Mouse (Mus musculus) liver, embryonic 13.5 days (tissue): Measurements from ENCODE around the gene Ccdc171. TPM values are rescaled to one million over a fixed set of nuclear protein-coding genes. Genes with fewer than 3 reads are reported as not detected.
"Not testable (repeated sequence)": the region's sequence is repeated elsewhere in the genome, so short reads cannot be mapped to it uniquely, and the experiment has no call there.

Source experiments
- ATAC-seq: fragments of 200-750 bp; cut with Nextera tagmentation; 2 replicates; pipeline ENCODE4 v1.8.0; 2017; ENCODE audit warnings: low read depth, mild to moderate bottlenecking, moderate number of reproducible peaks, moderate library complexity
- DNase-seq: peaks from one replicate; pipeline ENCODE4 v3.0.0; 2022
- H3K27ac ChIP-seq: fragments of 300-500 bp; sonication (generic); 2 replicates; pipeline ENCODE4 v1.5.1; 2015; ENCODE audit warnings: moderate library complexity, mild to moderate bottlenecking, inconsistent platforms
- H3K27me3 ChIP-seq: fragments of 300-500 bp; sonication (generic); 2 replicates; pipeline ENCODE4 v1.6.1; 2015; ENCODE audit warnings: mild to moderate bottlenecking, inconsistent platforms
- H3K36me3 ChIP-seq: fragments of 300-500 bp; sonication (generic); 2 replicates; pipeline ENCODE4 v1.6.1; 2015; ENCODE audit warnings: mild to moderate bottlenecking, inconsistent platforms
- H3K4me1 ChIP-seq: fragments of 300-500 bp; sonication (generic); replicated peaks from 2 replicates; pipeline ENCODE4 v1.6.1; 2015; ENCODE audit warnings: inconsistent platforms
- H3K4me2 ChIP-seq: fragments of 300-500 bp; sonication (generic); 2 replicates; pipeline ENCODE4 v1.6.1; 2015; ENCODE audit warnings: inconsistent platforms, mild to moderate bottlenecking, moderate library complexity
- H3K4me3 ChIP-seq: fragments of 300-500 bp; sonication (generic); replicated peaks from 2 replicates; pipeline ENCODE4 v1.5.1; 2015; ENCODE audit warnings: mild to moderate bottlenecking, inconsistent platforms
- H3K9ac ChIP-seq: fragments of 300-500 bp; sonication (generic); 2 replicates; pipeline ENCODE4 v1.6.1; 2015; ENCODE audit warnings: mild to moderate bottlenecking, inconsistent platforms
- H3K9me3 ChIP-seq: fragments of 300-500 bp; sonication (generic); replicated peaks from 2 replicates; pipeline ENCODE4 v1.6.1; 2016; ENCODE audit warnings: inconsistent platforms
- WGBS: fragments of 180-500 bp; shearing (Covaris S2); methylation state at CpG from one replicate; pipeline ENCODE4 v1.1.7; 2015; ENCODE audit not compliant: insufficient replicate concordance; 5-methylcytosine and 5-hydroxymethylcytosine counted together
- polyA plus RNA-seq: library from polyadenylated mRNA; unstranded; fragments of >200 nt; fragmentation: Nextera tagmentation; extraction: Ambion mirVana; gene quantifications from 2 replicates; pipeline ENCODE4 v1.2.1, GENCODE M21; 2015

Ccdc171 gene
- polyA plus RNA-seq, 1 experiment from 2014 or later: 1.1 TPM

- H3K4me3 ChIP-seq: no peak overlapping the region
- no peak overlapping the region for H3K4me2 ChIP-seq
- H3K27me3 ChIP-seq: no peaks in the 10 kb centered on the region
- H3K9ac ChIP-seq: no peak overlapping the region
- no peaks in the 10 kb centered on the region for H3K9me3 ChIP-seq
- no peak overlapping the region for H3K27ac ChIP-seq
- no peaks in the 10 kb centered on the region; the same call in 1 of the 2 replicates for H3K4me1 ChIP-seq
- no peak for DNase-seq
- 87% methylated on average over 10 of the region's 10 CpGs for WGBS
- ATAC-seq: no peak
- H3K36me3 ChIP-seq: no peaks in the 10 kb centered on the region; the same call in 1 of the 2 replicates
Measured at GRCm38 (mm10) chr4:83658415-83658814, 133.1 kb downstream of the Ccdc171 start.

DNA sequence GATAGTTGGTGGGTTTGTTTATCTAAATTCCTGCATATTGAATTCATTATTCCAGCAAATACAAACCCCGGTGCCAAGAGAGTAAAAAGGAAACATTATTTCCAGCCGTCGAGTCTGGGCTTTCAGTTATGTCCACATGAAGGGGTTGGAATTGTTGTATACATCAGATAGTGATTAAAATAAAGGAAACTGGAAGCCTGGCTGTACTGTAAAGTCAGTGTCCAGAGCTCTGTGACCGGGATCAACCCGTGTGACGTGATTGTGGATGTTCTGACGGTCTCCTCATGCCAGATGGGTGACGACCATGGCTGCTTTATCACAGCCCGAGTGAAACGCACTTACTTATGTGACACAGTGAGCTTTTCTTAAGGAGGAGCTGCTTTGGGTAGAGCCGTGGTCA is 134.1 kb downstream of the Ccdc171 start:
- no peaks in the 10 kb centered on the region for H3K9me3 ChIP-seq
- no peak overlapping the region for H3K27ac ChIP-seq
- no peak overlapping the region for H3K4me2 ChIP-seq
- DNase-seq (no peak), ATAC-seq (no peak)
- H3K36me3 ChIP-seq: no peaks in the 10 kb centered on the region; the same call in 1 of the 2 replicates
- WGBS: 75% methylated on average over 11 of the region's 11 CpGs
- no peaks in the 10 kb centered on the region; the same call in 1 of the 2 replicates for H3K4me1 ChIP-seq
- no peaks in the 10 kb centered on the region for H3K27me3 ChIP-seq
- H3K9ac ChIP-seq: no peak overlapping the region
- H3K4me3 ChIP-seq: no peak overlapping the region

- ATAC-seq (no peak), DNase-seq (no peak)
- Histone ChIP-seq H3K4me2 (no peak overlapping the region), H3K4me1 (no peaks in the 10 kb centered on the region; the same call in 1 of the 2 replicates), H3K36me3 (peaks cover 3% of the 10 kb centered on the region), H3K4me3 (no peak overlapping the region), H3K27ac (no peak overlapping the region), H3K9ac (no peak overlapping the region), H3K27me3 (no peaks in the 10 kb centered on the region), H3K9me3 (no peaks in the 10 kb centered on the region)
- WGBS: 58% methylated on average over 1 of the region's 1 CpGs
Measured at GRCm38 (mm10) chr4:83661519-83662271, 136.3 kb downstream of the Ccdc171 start.

DNA sequence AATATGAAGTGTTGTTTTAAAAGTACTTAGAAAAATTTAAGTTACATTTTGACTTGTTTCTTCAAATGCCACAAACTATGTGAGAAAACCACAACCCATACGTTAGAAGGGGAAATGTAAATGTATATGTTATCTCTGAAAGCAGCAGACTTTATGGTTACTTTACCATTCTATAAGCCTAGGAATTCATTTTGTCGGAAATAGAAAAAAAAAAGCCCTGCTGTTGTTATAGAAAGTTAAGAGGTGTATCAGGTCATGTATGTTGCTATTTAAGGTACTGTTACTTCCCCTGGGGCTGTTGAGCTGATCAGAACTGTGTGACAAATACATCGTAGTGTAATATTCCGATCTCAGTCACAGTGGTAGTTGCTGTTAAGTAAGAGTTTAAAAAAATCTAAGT is 137.0 kb downstream of the Ccdc171 start:
- no peak for DNase-seq
- WGBS: 31% methylated on average over 4 of the region's 4 CpGs

GRCm38 (mm10) chr4:83669552-83669951 is 144.2 kb downstream of the Ccdc171 start:
- no peak for DNase-seq

More for the DNA sequence above, 137.0 kb downstream of the Ccdc171 start:
- no peak overlapping the region for H3K27ac ChIP-seq
- ATAC-seq: no peak
- no peak overlapping the region for H3K4me2 ChIP-seq
- H3K36me3 ChIP-seq: peaks cover 3% of the 10 kb centered on the region
- no peaks in the 10 kb centered on the region; the same call in 1 of the 2 replicates for H3K4me1 ChIP-seq
- H3K9ac ChIP-seq: no peak overlapping the region
- H3K4me3 ChIP-seq: no peak overlapping the region
- no peaks in the 10 kb centered on the region for H3K9me3 ChIP-seq
- H3K27me3 ChIP-seq: no peaks in the 10 kb centered on the region

GRCm38 (mm10) chr4:83675308-83675707 is 150.0 kb downstream of the Ccdc171 start:
- H3K36me3 ChIP-seq, ATAC-seq, H3K27ac ChIP-seq, DNase-seq, H3K4me1 ChIP-seq, H3K4me3 ChIP-seq, H3K9ac ChIP-seq, H3K27me3 ChIP-seq, H3K4me2 ChIP-seq, H3K9me3 ChIP-seq: not testable (repeated sequence)
- 69% methylated on average over 4 of the region's 4 CpGs for WGBS

More at GRCm38 (mm10) chr4:83669552-83669951, 144.2 kb downstream of the Ccdc171 start:
- no peak overlapping the region for H3K9ac ChIP-seq
- no peak overlapping the region for H3K4me2 ChIP-seq
- H3K27ac ChIP-seq: no peak overlapping the region
- no peaks in the 10 kb centered on the region for H3K4me1 ChIP-seq
- no peak overlapping the region for H3K4me3 ChIP-seq
- WGBS: 24% methylated on average over 2 of the region's 2 CpGs
- no peaks in the 10 kb centered on the region for H3K27me3 ChIP-seq
- H3K36me3 ChIP-seq: peaks cover 3% of the 10 kb centered on the region; the same call in 1 of the 2 replicates
- no peaks in the 10 kb centered on the region for H3K9me3 ChIP-seq
- ATAC-seq: no peak

- WGBS: 70% methylated on average over 4 of the region's 4 CpGs
- no peak overlapping the region for H3K4me2 ChIP-seq
- no peak overlapping the region for H3K27ac ChIP-seq
- no peaks in the 10 kb centered on the region for H3K36me3 ChIP-seq
- H3K27me3 ChIP-seq: no peaks in the 10 kb centered on the region
- H3K4me3 ChIP-seq: no peak overlapping the region
- ATAC-seq: no peak
- no peaks in the 10 kb centered on the region for H3K9me3 ChIP-seq
- DNase-seq: no peak
- H3K9ac ChIP-seq: no peak overlapping the region
- H3K4me1 ChIP-seq: no peaks in the 10 kb centered on the region
Measured at GRCm38 (mm10) chr4:83676444-83676843, 151.1 kb downstream of the Ccdc171 start.

- ATAC-seq: no peak
- Histone ChIP-seq H3K9me3 (no peaks in the 10 kb centered on the region), H3K9ac (no peak overlapping the region), H3K4me2 (no peak overlapping the region), H3K27ac (no peak overlapping the region), H3K27me3 (no peaks in the 10 kb centered on the region), H3K36me3 (no peaks in the 10 kb centered on the region), H3K4me3 (no peak overlapping the region), H3K4me1 (no peaks in the 10 kb centered on the region)
- no peak for DNase-seq
- 86% methylated on average over 14 of the region's 14 CpGs for WGBS
Measured at GRCm38 (mm10) chr4:83681081-83681480, 155.7 kb downstream of the Ccdc171 start.

DNA sequence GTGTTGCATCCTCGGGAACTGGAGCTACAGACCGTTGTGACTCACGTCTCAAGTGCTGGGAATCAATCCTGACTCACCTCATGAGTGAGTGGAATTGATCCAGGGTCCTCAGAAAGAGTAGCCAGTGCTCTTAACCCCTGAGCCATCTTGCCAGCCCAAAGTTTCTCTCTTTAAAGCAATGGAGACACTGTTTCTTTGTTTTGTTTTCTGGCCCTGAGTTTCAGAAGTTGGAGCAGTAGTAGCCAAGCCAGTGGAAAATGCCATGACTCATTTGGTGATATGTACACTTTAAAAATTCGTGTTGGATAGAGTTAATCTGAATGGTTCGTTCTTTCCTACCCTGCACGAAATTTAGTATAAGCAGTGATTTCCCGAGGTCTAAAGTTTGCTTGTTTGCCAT is 157.5 kb downstream of the Ccdc171 start:
- Histone ChIP-seq H3K4me3 (no peak overlapping the region), H3K9ac (no peak overlapping the region), H3K9me3 (no peaks in the 10 kb centered on the region), H3K27ac (no peak overlapping the region), H3K4me2 (no peak overlapping the region), H3K4me1 (no peaks in the 10 kb centered on the region), H3K27me3 (no peaks in the 10 kb centered on the region), H3K36me3 (no peaks in the 10 kb centered on the region)
- 68% methylated on average over 7 of the region's 7 CpGs for WGBS
- DNase-seq (no peak), ATAC-seq (no peak)

DNA sequence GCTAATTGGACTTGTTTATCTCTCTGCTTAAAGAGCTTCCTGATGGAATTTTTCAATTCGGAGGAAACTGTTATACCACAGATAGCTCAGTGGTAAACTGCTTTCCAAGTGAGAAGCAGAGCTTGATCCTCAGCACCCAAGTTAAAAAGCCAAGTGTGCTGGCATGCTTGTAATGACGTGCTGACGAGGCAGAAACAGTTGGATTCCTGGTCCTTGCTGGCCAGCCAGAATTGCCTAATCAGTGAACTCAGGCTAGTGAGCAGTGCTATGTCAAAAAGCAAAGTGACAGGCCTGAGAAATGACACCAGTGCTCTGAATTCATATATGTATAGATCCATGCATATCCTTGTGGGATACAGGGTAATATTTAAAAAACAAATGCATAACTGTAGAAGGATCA is 174.8 kb downstream of the Ccdc171 start:
- WGBS: 52% methylated on average over 3 of the region's 3 CpGs
- ATAC-seq: no peak
- Histone ChIP-seq H3K4me2 (no peak overlapping the region), H3K9me3 (no peaks in the 10 kb centered on the region), H3K4me1 (no peaks in the 10 kb centered on the region), H3K27ac (no peak overlapping the region), H3K9ac (no peak overlapping the region), H3K4me3 (no peak overlapping the region), H3K27me3 (no peaks in the 10 kb centered on the region), H3K36me3 (no peaks in the 10 kb centered on the region)
- DNase-seq: no peak

- H3K36me3 ChIP-seq: no peaks in the 10 kb centered on the region
- no peaks in the 10 kb centered on the region for H3K9me3 ChIP-seq
- ATAC-seq (no peak), DNase-seq (no peak)
- WGBS: 42% methylated on average over 1 of the region's 1 CpGs
- H3K4me3 ChIP-seq: no peak overlapping the region
- no peak overlapping the region for H3K9ac ChIP-seq
- no peak overlapping the region for H3K4me2 ChIP-seq
- H3K4me1 ChIP-seq: no peaks in the 10 kb centered on the region
- H3K27ac ChIP-seq: no peak overlapping the region
- H3K27me3 ChIP-seq: no peaks in the 10 kb centered on the region
Measured at GRCm38 (mm10) chr4:83716996-83717395, 191.7 kb downstream of the Ccdc171 start.

- Histone ChIP-seq H3K9me3 (no peaks in the 10 kb centered on the region), H3K4me2 (no peak overlapping the region), H3K27ac (no peak overlapping the region), H3K4me1 (no peaks in the 10 kb centered on the region), H3K27me3 (no peaks in the 10 kb centered on the region), H3K4me3 (no peak overlapping the region), H3K36me3 (no peaks in the 10 kb centered on the region), H3K9ac (no peak overlapping the region)
- ATAC-seq: no peak
- DNase-seq: no peak
- whole genome bisulfite sequencing: 74% methylated on average over 11 of the region's 11 CpGs
Measured at GRCm38 (mm10) chr4:83719816-83720215, 194.5 kb downstream of the Ccdc171 start.
